Mouse (Mus musculus) MEL (cell line): ENCODE results near the gene Rnf208. TPM values are rescaled to one million over a fixed set of nuclear protein-coding genes. Genes with fewer than 3 reads are reported as not detected.
A peak's percentile ranks its signal among the peaks of the same experiment; 100 is the strongest.

Experiments used
- DNase-seq: peaks from one replicate; pipeline ENCODE4 v3.0.0; 2011; ENCODE audit warnings: low read depth, low spot score
- H3K27ac ChIP-seq: 2 replicates; pipeline ENCODE4 v1.5.1; 2012; ENCODE audit warnings: low read depth, mild to moderate bottlenecking, control low read depth, low read length, moderate library complexity; ENCODE audit not compliant: control insufficient read depth
- H3K27me3 ChIP-seq, 2 experiments: fragments of 150-350 bp in 1 of 2; sonication (generic) in 1 of 2; 2 replicates each; pipeline ENCODE4 v1.6.1; 2012; ENCODE audit warnings: low read length in 2 of 2, mild to moderate bottlenecking in 2 of 2, improper control_type of control experiment in 1 of 2, moderate library complexity in 1 of 2; ENCODE audit not compliant: insufficient read depth in 2 of 2, control insufficient read depth in 1 of 2
- H3K36me3 ChIP-seq, 2 experiments: 2 replicates each; pipeline ENCODE4 v1.6.1; 2012 to 2014; ENCODE audit warnings: low read length in 2 of 2, improper control_type of control experiment in 1 of 2, inconsistent platforms in 1 of 2, mild to moderate bottlenecking in 1 of 2; ENCODE audit not compliant: insufficient read depth in 2 of 2, control insufficient read depth in 1 of 2
- H3K4me1 ChIP-seq, 2 experiments: fragments of 150-350 bp in 1 of 2; sonication (generic) in 1 of 2; 2 replicates each; pipeline ENCODE4 v1.6.1; 2012; ENCODE audit warnings: low read length in 2 of 2, improper control_type of control experiment in 1 of 2, mild to moderate bottlenecking in 1 of 2; ENCODE audit not compliant: insufficient read depth in 2 of 2, control insufficient read depth in 1 of 2
- H3K4me3 ChIP-seq, 2 experiments: fragments of 150-350 bp in 1 of 2; sonication (generic) in 1 of 2; 2 replicates each; pipeline ENCODE4 v1.5.1; 2012; ENCODE audit warnings: low read depth in 2 of 2, low read length in 2 of 2, mild to moderate bottlenecking in 2 of 2, moderate library complexity in 2 of 2, control low read depth in 1 of 2, improper control_type of control experiment in 1 of 2; ENCODE audit not compliant: control insufficient read depth in 1 of 2, insufficient read depth in 1 of 2
- H3K79me2 ChIP-seq: 2 replicates; pipeline ENCODE4 v1.6.1; 2012; ENCODE audit warnings: mild to moderate bottlenecking, low read length, moderate library complexity; ENCODE audit not compliant: control insufficient read depth, poor library complexity, insufficient read depth
- H3K9ac ChIP-seq: 2 replicates; pipeline ENCODE4 v1.6.1; 2012; ENCODE audit warnings: low read depth, mild to moderate bottlenecking, control low read depth, low read length, moderate library complexity; ENCODE audit not compliant: control insufficient read depth, poor library complexity, severe bottlenecking
- H3K9me3 ChIP-seq: fragments of 150-350 bp; sonication (generic); replicated peaks from 2 replicates; pipeline ENCODE4 v1.6.1; 2012; ENCODE audit warnings: mild to moderate bottlenecking, low read length, improper control_type of control experiment, moderate library complexity; ENCODE audit not compliant: insufficient read depth
- CHD1 ChIP-seq: IDR thresholded peaks from 2 replicates; pipeline ENCODE4 v1.6.1; 2012; ENCODE audit warnings: low read depth, mild to moderate bottlenecking, inconsistent platforms, low read length, improper control_type of control experiment
- CTCF ChIP-seq, 3 experiments: IDR thresholded peaks in 2 of 3; conservative IDR thresholded peaks in 1 of 3; 2 replicates each; pipeline ENCODE4 v1.5.1; 2011 to 2012; ENCODE audit warnings: low read length in 3 of 3, low read depth in 2 of 3, mild to moderate bottlenecking in 2 of 3, improper control_type of control experiment in 1 of 3, inconsistent platforms in 1 of 3, mixed read lengths in 1 of 3, moderate library complexity in 1 of 3; ENCODE audit not compliant: control insufficient read depth in 1 of 3, insufficient read depth in 1 of 3, poor library complexity in 1 of 3, severe bottlenecking in 1 of 3
- ELF1 ChIP-seq: IDR thresholded peaks from 2 replicates; pipeline ENCODE4 v1.6.1; 2014; ENCODE audit warnings: low read depth, mild to moderate bottlenecking, inconsistent platforms, low read length, improper control_type of control experiment, moderate library complexity
- HCFC1 ChIP-seq: IDR thresholded peaks from 2 replicates; pipeline ENCODE4 v1.6.1; 2012; ENCODE audit warnings: low read depth, mild to moderate bottlenecking, inconsistent platforms, low read length, improper control_type of control experiment, moderate library complexity
- JUND ChIP-seq: IDR thresholded peaks from 2 replicates; pipeline ENCODE4 v1.6.1; 2011; ENCODE audit warnings: low read depth, mild to moderate bottlenecking, improper control_type of control experiment, low read length
- MAX ChIP-seq: IDR thresholded peaks from 2 replicates; pipeline ENCODE4 v1.6.1; 2011; ENCODE audit warnings: low read length, improper control_type of control experiment
- MAZ ChIP-seq: IDR thresholded peaks from 2 replicates; pipeline ENCODE4 v1.6.1; 2012; ENCODE audit warnings: low read depth, mild to moderate bottlenecking, inconsistent platforms, low read length, improper control_type of control experiment
- NELFE ChIP-seq: IDR thresholded peaks from 2 replicates; pipeline ENCODE4 v1.6.1; 2011; ENCODE audit warnings: low read depth, low read length, improper control_type of control experiment
- NRF1 ChIP-seq: IDR thresholded peaks from 2 replicates; pipeline ENCODE4 v1.6.1; 2014; ENCODE audit warnings: low read depth, mild to moderate bottlenecking, inconsistent platforms, low read length, improper control_type of control experiment, moderate library complexity; ENCODE audit not compliant: poor library complexity, insufficient read depth, severe bottlenecking
- POLR2A ChIP-seq, 2 experiments: IDR thresholded peaks; 2 replicates each; pipeline ENCODE4 v1.6.1; 2011 to 2012; ENCODE audit warnings: low read length in 2 of 2, mild to moderate bottlenecking in 2 of 2, control low read depth in 1 of 2, improper control_type of control experiment in 1 of 2, low read depth in 1 of 2, moderate library complexity in 1 of 2; ENCODE audit not compliant: control insufficient read depth in 1 of 2, insufficient read depth in 1 of 2, poor library complexity in 1 of 2
- POLR2AphosphoS5 ChIP-seq: IDR thresholded peaks from 2 replicates; pipeline ENCODE4 v1.6.1; 2012; ENCODE audit warnings: low read depth, borderline replicate concordance, mild to moderate bottlenecking, inconsistent platforms, low read length, moderate library complexity, mixed read lengths
- RCOR1 ChIP-seq: IDR thresholded peaks from 2 replicates; pipeline ENCODE4 v1.6.1; 2012; ENCODE audit warnings: low read depth, mild to moderate bottlenecking, inconsistent platforms, low read length, improper control_type of control experiment
- UBTF ChIP-seq: IDR thresholded peaks from 2 replicates; pipeline ENCODE4 v1.6.1; 2012; ENCODE audit warnings: low read depth, mild to moderate bottlenecking, inconsistent platforms, low read length, improper control_type of control experiment, moderate library complexity, borderline replicate concordance; ENCODE audit not compliant: insufficient read depth
- USF1 ChIP-seq: IDR thresholded peaks from 2 replicates; pipeline ENCODE4 v1.6.1; 2014; ENCODE audit warnings: low read depth, mild to moderate bottlenecking, inconsistent platforms, low read length, improper control_type of control experiment, moderate library complexity
- ZMIZ1 ChIP-seq: IDR thresholded peaks from 2 replicates; pipeline ENCODE4 v1.6.1; 2012; ENCODE audit warnings: low read depth, mild to moderate bottlenecking, inconsistent platforms, low read length, improper control_type of control experiment, moderate library complexity
- polyA plus RNA-seq, 2 experiments: library from polyadenylated mRNA; stranded (reverse) in 1 of 2; unstranded in 1 of 2; fragments of >175 nt in 1 of 2; fragments of >200 nt in 1 of 2; gene quantifications; 2 replicates each; pipeline versions ENCODE4 v1.2.1 to v1.2.4; 2012; ENCODE audit warnings: low replicate concordance in 2 of 2, low read depth in 1 of 2; ENCODE audit not compliant: insufficient read length in 2 of 2, insufficient read depth in 1 of 2, missing spikeins in 1 of 2
- total RNA-seq: library from RNA; depleted of rRNA; stranded (reverse); fragments of 300-350 nt; gene quantifications from 2 replicates; pipeline ENCODE4 v1.2.3, GENCODE M21; 2012

Gene Rnf208
- total and polyA plus RNA-seq, 3 experiments = 6.0 to 21.8 TPM; not detected in 1

GRCm38 (mm10) chr2:25197191-25197590 is 44.9 kb upstream of the Rnf208 start:
- DNase-seq = peak; percentile 48
- Histone ChIP-seq H3K4me3 (peak overlapping the region; percentile 51 to 72), H3K4me1 (peaks cover 6 to 32% of the 10 kb centered on the region in 2 experiments), H3K9ac (peak overlapping the region; percentile 84), H3K36me3 (peaks cover 2 to 17% of the 10 kb centered on the region in 2 experiments; a peak in 2 of 4 replicates), H3K27me3 (no peaks in the 10 kb centered on the region), H3K27ac (peak overlapping the region; percentile 96), H3K79me2 (peaks cover 21% of the 10 kb centered on the region), H3K9me3 (no peaks in the 10 kb centered on the region)
- TF ChIP-seq POLR2A (IDR thresholded peaks at IDR 0.05; ENCODE audit: control insufficient read depth in 1 of 2, insufficient read depth in 1 of 2, low read depth in 1 of 2, low read length in 2 of 2, poor library complexity in 1 of 2) (0 out of 4 replicates have a peak, but pooled peaks of 1 of the 2 experiments have one; percentile 17), ZMIZ1 (no peak)

- Histone ChIP-seq H3K36me3 (peaks cover 2 to 18% of the 10 kb centered on the region in 2 experiments; a peak in 2 of 4 replicates), H3K79me2 (peaks cover 21% of the 10 kb centered on the region), H3K27me3 (no peaks in the 10 kb centered on the region), H3K4me1 (peaks cover 6 to 33% of the 10 kb centered on the region in 2 experiments), H3K4me3 (no peak overlapping the region), H3K9ac (no peak overlapping the region), H3K9me3 (no peaks in the 10 kb centered on the region), H3K27ac (0 out of 2 replicates have a peak overlapping the region, but pooled peaks have one; percentile 96)
- DNase-seq = no peak
- TF ChIP-seq JUND (no peak), USF1 (no peak), RCOR1 (no peak), NELFE (no peak), UBTF (no peak), ELF1 (no peak), CTCF (IDR thresholded peaks at IDR 0.05 in 2 of 3, conservative IDR thresholded peaks at IDR 0.05 in 1 of 3; ENCODE audit: control insufficient read depth in 1 of 3, insufficient read depth in 1 of 3, low read depth in 2 of 3, low read length in 3 of 3, poor library complexity in 1 of 3, severe bottlenecking in 1 of 3) (no peak), NRF1 (no peak), HCFC1 (no peak), POLR2AphosphoS5 (no peak)
- TF ChIP-seq, all 39 proteins: peak for 0
Observed at GRCm38 (mm10) chr2:25197946-25198345, 44.1 kb upstream of the Rnf208 start.

- Histone ChIP-seq H3K4me1 (peaks cover 8 to 23% of the 10 kb centered on the region in 2 experiments), H3K9ac (no peak overlapping the region), H3K36me3 (peaks cover 6 to 12% of the 10 kb centered on the region in 2 experiments; a peak in 3 of 4 replicates), H3K9me3 (no peaks in the 10 kb centered on the region), H3K79me2 (peaks cover under 1% of the 10 kb centered on the region; the same call in 1 of the 2 replicates), H3K27me3 (no peaks in the 10 kb centered on the region), H3K4me3 (no peak overlapping the region), H3K27ac (no peak overlapping the region)
- TF ChIP-seq MAX (no peak), MAZ (no peak), CHD1 (no peak)
- DNase-seq = no peak
Observed at GRCm38 (mm10) chr2:25200631-25201030, 41.4 kb upstream of the Rnf208 start.
